ENCODE assay signal across 26 mouse cellular contexts in the genomic region with DNA sequence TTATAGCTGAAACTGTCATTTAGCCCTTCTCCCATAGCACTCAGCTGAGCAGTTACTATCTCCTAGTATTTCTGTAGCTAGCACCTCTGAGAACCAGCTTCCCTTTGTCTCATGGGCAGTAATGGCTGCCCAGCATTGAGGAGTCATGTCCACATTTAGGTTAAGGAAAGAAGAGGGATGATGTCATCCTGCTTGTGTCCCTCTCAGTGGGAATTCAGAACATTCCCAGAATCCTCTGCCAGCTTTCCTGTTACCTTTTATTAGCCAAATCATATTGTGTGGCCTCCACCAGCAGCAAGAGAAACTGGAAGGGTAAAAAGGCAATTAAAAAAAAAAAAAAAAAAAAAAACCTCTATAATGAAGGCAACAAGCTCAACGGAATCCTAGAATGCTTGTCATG.
"Had no signal": no experiment of that assay in that cellular context is flagged by ENCODE, and none has a peak within 500 bp of the region (broad histone marks: within the 10 kb centered on the region; RNA-seq: fewer than 3 reads in every experiment).

No protein-coding gene starts in this region.

- H3K4me3 ChIP-seq: gastrocnemius, adult 2 months; heart, embryonic 10.5 days; heart, embryonic 12.5 days; hindbrain, embryonic 10.5 days; hindbrain, embryonic 12.5 days; intestine, embryonic 15.5 days; limb, embryonic 10.5 days; limb, embryonic 12.5 days; liver, embryonic 13.5 days; liver, embryonic 15.5 days had no signal

- H3K27ac ChIP-seq: gastrocnemius, adult 2 months; heart, embryonic 10.5 days; hindbrain, embryonic 10.5 days; hindbrain, embryonic 12.5 days; hindbrain, embryonic 14.5 days; intestine, embryonic 15.5 days; limb, embryonic 10.5 days; limb, embryonic 12.5 days; liver, embryonic 13.5 days; liver, embryonic 15.5 days had no signal

- H3K4me2 ChIP-seq: heart, embryonic 12.5 days; hindbrain, embryonic 12.5 days; hindbrain, embryonic 14.5 days; intestine, embryonic 15.5 days; limb, embryonic 12.5 days; liver, embryonic 11.5 days; liver, embryonic 13.5 days; liver, embryonic 15.5 days had no signal

- H3K4me1 ChIP-seq: liver, embryonic 13.5 days had no signal

- H3K9ac ChIP-seq: heart, embryonic 12.5 days; hindbrain, embryonic 12.5 days; hindbrain, embryonic 14.5 days; intestine, embryonic 15.5 days; limb, embryonic 12.5 days; liver, embryonic 13.5 days; liver, embryonic 15.5 days had no signal

- ATAC-seq: hindbrain, embryonic 16.5 days; inflammation-experienced regulatory T-cells, adult 6 months; intestine, embryonic 15.5 days; intestine, postnatal 0 days had no signal

- H3K27me3 ChIP-seq: intestine, embryonic 15.5 days; liver, embryonic 13.5 days; liver, embryonic 15.5 days had no signal

- DNase-seq: gastrocnemius, adult 2 months; gastrocnemius, postnatal 10 days; gastrocnemius, postnatal 25 days; heart, adult 18-20 months; heart, postnatal 10 days; heart, postnatal 4 days; kidney, adult 18-20 months; kidney, adult 8-10 months; kidney, postnatal 10 days; kidney, postnatal 25 days; kidney, postnatal 4 days; liver; liver, embryonic 13.5 days had no signal

- H3K36me3 ChIP-seq: heart, embryonic 10.5 days; heart, embryonic 12.5 days; hindbrain, embryonic 10.5 days; hindbrain, embryonic 12.5 days; intestine, embryonic 15.5 days; limb, embryonic 10.5 days; limb, embryonic 12.5 days; liver, embryonic 13.5 days; liver, embryonic 15.5 days had no signal

- H3K9me3 ChIP-seq: heart, embryonic 10.5 days; heart, embryonic 12.5 days; hindbrain, embryonic 10.5 days; hindbrain, embryonic 12.5 days; intestine, embryonic 15.5 days; limb, embryonic 10.5 days; limb, embryonic 12.5 days; liver, embryonic 13.5 days; liver, embryonic 15.5 days had no signal
